Mouse (Mus musculus): ENCODE results near the gene Acsl3.
A peak's percentile ranks its signal among the peaks of the same experiment; 100 is the strongest.

The Acsl3 gene

GRCm38 (mm10) chr1:78657671-78658440 lies at the start of gene Acsl3, which contains the start of gene Utp14b:
Gene Acsl3 (plus strand): TSS chr1:78657825.
Gene Utp14b (plus strand): TSS chr1:78658038.
- peak; percentile 97 for DNase-seq (ENCODE audit: low spot score)

GRCm38 (mm10) chr1:78609134-78609907 lies 48.3 kb upstream of the Acsl3 start:
- DNase-seq (ENCODE audit: low spot score), result peak; percentile 45

GRCm38 (mm10) chr1:78611039-78611438 lies 46.6 kb upstream of the Acsl3 start:
- DNase-seq (ENCODE audit: low spot score), result no peak

GRCm38 (mm10) chr1:78612959-78613358 lies 44.7 kb upstream of the Acsl3 start:
- no peak for DNase-seq (ENCODE audit: low spot score)

- no peak for DNase-seq (ENCODE audit: low spot score)
Measured at GRCm38 (mm10) chr1:78624352-78624751, 33.3 kb upstream of the Acsl3 start.

- DNase-seq (ENCODE audit: low spot score), result no peak
Measured at GRCm38 (mm10) chr1:78634486-78634885, 23.1 kb upstream of the Acsl3 start.

- DNase-seq (ENCODE audit: low spot score), result no peak
Measured at GRCm38 (mm10) chr1:78640871-78641270, 16.8 kb upstream of the Acsl3 start.

GRCm38 (mm10) chr1:78641791-78642190 lies 15.8 kb upstream of the Acsl3 start:
- DNase-seq (ENCODE audit: low spot score), result no peak

GRCm38 (mm10) chr1:78642197-78642596 lies 15.4 kb upstream of the Acsl3 start:
- DNase-seq (ENCODE audit: low spot score), result no peak

- no peak for DNase-seq (ENCODE audit: low spot score)
Measured at GRCm38 (mm10) chr1:78647317-78647885, 10.2 kb upstream of the Acsl3 start.

GRCm38 (mm10) chr1:78649269-78650061 lies 8.2 kb upstream of the Acsl3 start:
- no peak for DNase-seq (ENCODE audit: low spot score)

- peak; percentile 58 for DNase-seq (ENCODE audit: low spot score)
Measured at GRCm38 (mm10) chr1:78656472-78656871, 1.2 kb upstream of the Acsl3 start.

GRCm38 (mm10) chr1:78657021-78657629 lies 500 bp upstream of the Acsl3 start:
- DNase-seq (ENCODE audit: low spot score), result no peak

- DNase-seq (ENCODE audit: low spot score), result peak; percentile 58
Measured at GRCm38 (mm10) chr1:78658441-78659269, 1.0 kb downstream of the Acsl3 start.

GRCm38 (mm10) chr1:78659270-78659823 lies 1.7 kb downstream of the Acsl3 start:
- no peak for DNase-seq (ENCODE audit: low spot score)

GRCm38 (mm10) chr1:78664326-78664725 lies 6.7 kb downstream of the Acsl3 start:
- DNase-seq (ENCODE audit: low spot score), result no peak

- no peak for DNase-seq (ENCODE audit: low spot score)
Measured at GRCm38 (mm10) chr1:78665954-78666499, 8.4 kb downstream of the Acsl3 start.

GRCm38 (mm10) chr1:78666585-78666984 lies 9.0 kb downstream of the Acsl3 start:
- no peak for DNase-seq (ENCODE audit: low spot score)

GRCm38 (mm10) chr1:78682291-78682690 lies 24.7 kb downstream of the Acsl3 start:
- no peak for DNase-seq (ENCODE audit: low spot score)

GRCm38 (mm10) chr1:78684128-78684527 lies 26.5 kb downstream of the Acsl3 start:
- no peak for DNase-seq (ENCODE audit: low spot score)

Data from yolk sac, embryonic 10.5 days (tissue).